Mouse (Mus musculus): ENCODE results near the gene Prkar2b.

GRCm38 (mm10) chr12:31983238-31983637, 77.9 kb downstream of the Prkar2b start:
- TF ChIP-seq CTCF (conservative IDR thresholded peaks at IDR 0.05; ENCODE audit: low read length) (no peak), NANOG (IDR thresholded peaks at IDR 0.05; ENCODE audit: borderline replicate concordance, low read length) (no peak)

All from E14TG2a.4 (cell line).